Mouse (Mus musculus) splenic B cell, adult 2 months (primary cell): ENCODE measurements around the gene Atp2b4.
"Not testable (repeated sequence)": the region's sequence is repeated elsewhere in the genome, so short reads cannot be mapped to it uniquely, and the experiment has no call there.

Experiments used
- DNase-seq: peaks from one replicate; pipeline ENCODE4 v3.0.0-alpha.2; 2011; ENCODE audit warnings: low read depth, low spot score
- H3K27me3 ChIP-seq: 2 replicates; pipeline ENCODE4 v1.6.1; 2012; ENCODE audit warnings: mild to moderate bottlenecking, low read length, moderate library complexity, mixed read lengths; ENCODE audit not compliant: control insufficient read depth, poor library complexity, insufficient read depth, severe bottlenecking
- H3K36me3 ChIP-seq: 2 replicates; pipeline ENCODE4 v1.6.1; 2012; ENCODE audit warnings: mild to moderate bottlenecking, low read length, moderate library complexity, mixed read lengths; ENCODE audit not compliant: control insufficient read depth, poor library complexity, insufficient read depth, severe bottlenecking

The Atp2b4 gene

GRCm38 (mm10) chr1:133711376-133711775 is 89.5 kb downstream of the Atp2b4 start:
- Histone ChIP-seq H3K36me3 (no peaks in the 10 kb centered on the region), H3K27me3 (no peaks in the 10 kb centered on the region)
- no peak for DNase-seq

- peak; percentile 18 for DNase-seq
- no peaks in the 10 kb centered on the region for H3K36me3 ChIP-seq
- no peaks in the 10 kb centered on the region for H3K27me3 ChIP-seq
These were observed 89.9 kb downstream of the Atp2b4 start for GRCm38 (mm10) chr1:133710895-133711294.

GRCm38 (mm10) chr1:133709292-133709691 is 91.5 kb downstream of the Atp2b4 start:
- H3K27me3 ChIP-seq = no peaks in the 10 kb centered on the region
- no peak for DNase-seq
- H3K36me3 ChIP-seq = no peaks in the 10 kb centered on the region

GRCm38 (mm10) chr1:133701824-133702223 is 99.0 kb downstream of the Atp2b4 start:
- DNase-seq = peak; percentile 44
- H3K36me3 ChIP-seq, H3K27me3 ChIP-seq: not testable (repeated sequence)

- Histone ChIP-seq H3K36me3 (no peaks in the 10 kb centered on the region), H3K27me3 (no peaks in the 10 kb centered on the region)
- DNase-seq = peak; percentile 16
These were observed 102.8 kb downstream of the Atp2b4 start for GRCm38 (mm10) chr1:133697935-133698620.

- Histone ChIP-seq H3K27me3 (no peaks in the 10 kb centered on the region), H3K36me3 (no peaks in the 10 kb centered on the region)
- DNase-seq = no peak
These were observed 104.9 kb downstream of the Atp2b4 start for GRCm38 (mm10) chr1:133695901-133696300.

GRCm38 (mm10) chr1:133694876-133695275 is 106.0 kb downstream of the Atp2b4 start:
- Histone ChIP-seq H3K27me3 (no peaks in the 10 kb centered on the region), H3K36me3 (no peaks in the 10 kb centered on the region)
- peak; percentile 81 for DNase-seq

- DNase-seq = no peak
- Histone ChIP-seq H3K27me3 (no peaks in the 10 kb centered on the region), H3K36me3 (no peaks in the 10 kb centered on the region)
These were observed 106.5 kb downstream of the Atp2b4 start for GRCm38 (mm10) chr1:133694301-133694700.

- Histone ChIP-seq H3K27me3 (no peaks in the 10 kb centered on the region), H3K36me3 (no peaks in the 10 kb centered on the region)
- no peak for DNase-seq
These were observed 107.2 kb downstream of the Atp2b4 start for GRCm38 (mm10) chr1:133693536-133694114.

GRCm38 (mm10) chr1:133692195-133692594 is 108.6 kb downstream of the Atp2b4 start:
- Histone ChIP-seq H3K36me3 (peaks cover 3% of the 10 kb centered on the region; the same call in 1 of the 2 replicates), H3K27me3 (no peaks in the 10 kb centered on the region)
- no peak for DNase-seq

- Histone ChIP-seq H3K36me3 (peaks cover 4% of the 10 kb centered on the region; the same call in 1 of the 2 replicates), H3K27me3 (no peaks in the 10 kb centered on the region)
- DNase-seq = no peak
These were observed 109.8 kb downstream of the Atp2b4 start for GRCm38 (mm10) chr1:133691046-133691445.

GRCm38 (mm10) chr1:133689897-133690296 is 110.9 kb downstream of the Atp2b4 start, which contains the start of gene Lax1:
Lax1 (minus strand) TSS chr1:133690108.
- no peaks in the 10 kb centered on the region for H3K27me3 ChIP-seq
- H3K36me3 ChIP-seq = peaks cover 5% of the 10 kb centered on the region; the same call in 1 of the 2 replicates
- peak; percentile 82 for DNase-seq

GRCm38 (mm10) chr1:133688301-133688700 is 112.5 kb downstream of the Atp2b4 start:
- Histone ChIP-seq H3K36me3 (peaks cover 5% of the 10 kb centered on the region; the same call in 1 of the 2 replicates), H3K27me3 (no peaks in the 10 kb centered on the region)
- no peak for DNase-seq

- DNase-seq = no peak
- Histone ChIP-seq H3K36me3 (peaks cover 9% of the 10 kb centered on the region; the same call in 1 of the 2 replicates), H3K27me3 (no peaks in the 10 kb centered on the region)
These were observed 114.9 kb downstream of the Atp2b4 start for GRCm38 (mm10) chr1:133685749-133686519.

GRCm38 (mm10) chr1:133671801-133672200 is 129.0 kb downstream of the Atp2b4 start:
- H3K36me3 ChIP-seq = no peaks in the 10 kb centered on the region
- no peaks in the 10 kb centered on the region for H3K27me3 ChIP-seq
- no peak for DNase-seq
